Mouse (Mus musculus) C2C12 (cell line): ENCODE measurements around the gene Selenoi. TPM values are rescaled to one million over a fixed set of nuclear protein-coding genes. Genes with fewer than 3 reads are reported as not detected.

Experiments
- H3K27me3 ChIP-seq: one replicate; pipeline ENCODE4 v1.6.1; 2011; ENCODE audit not compliant: control insufficient read depth, insufficient read depth, insufficient read length
- H3K36me3 ChIP-seq: one replicate; pipeline ENCODE4 v1.6.1; 2011; ENCODE audit not compliant: control insufficient read depth, insufficient read depth
- H3K4me3 ChIP-seq: one replicate; pipeline ENCODE4 v1.5.1; 2011; ENCODE audit warnings: mild to moderate bottlenecking, control low read depth; ENCODE audit not compliant: poor library complexity, insufficient read depth, severe bottlenecking
- H3K79me2 ChIP-seq: one replicate; pipeline ENCODE4 v1.6.1; 2011; ENCODE audit not compliant: control insufficient read depth, insufficient read depth
- H3K79me3 ChIP-seq: one replicate; pipeline ENCODE4 v1.6.1; 2011; ENCODE audit warnings: low read depth, control low read depth
- H3ac ChIP-seq: one replicate; pipeline ENCODE3; 2011; ENCODE audit warnings: low read depth; ENCODE audit not compliant: control insufficient read depth, insufficient read length
- CEBPB ChIP-seq: IDR thresholded peaks from one replicate; pipeline ENCODE4 v1.6.1; 2011; ENCODE audit warnings: low read depth, mild to moderate bottlenecking, control low read depth, moderate library complexity
- CTCF ChIP-seq: IDR thresholded peaks from one replicate; pipeline ENCODE4 v1.5.1; 2011; ENCODE audit not compliant: control insufficient read depth, insufficient read depth, insufficient read length
- FOSL1 ChIP-seq: IDR thresholded peaks from one replicate; pipeline ENCODE4 v1.8.0; 2011; ENCODE audit warnings: mild to moderate bottlenecking, low read length; ENCODE audit not compliant: poor library complexity, insufficient read depth, severe bottlenecking
- MAX ChIP-seq: IDR thresholded peaks from one replicate; pipeline ENCODE4 v1.6.1; 2011; ENCODE audit warnings: mild to moderate bottlenecking, control low read depth
- MYOD1 ChIP-seq: IDR thresholded peaks from one replicate; pipeline ENCODE4 v1.6.1; 2011; ENCODE audit warnings: low read depth; ENCODE audit not compliant: control insufficient read depth, insufficient read length
- MYOG ChIP-seq: IDR thresholded peaks from one replicate; pipeline ENCODE4 v1.6.1; 2011; ENCODE audit not compliant: control insufficient read depth, insufficient read length; ENCODE audit errors: extremely low read depth
- USF1 ChIP-seq: IDR thresholded peaks from one replicate; pipeline ENCODE4 v1.6.1; 2011; ENCODE audit warnings: low read depth, mild to moderate bottlenecking, control low read depth, moderate library complexity
- polyA plus RNA-seq: library from polyadenylated mRNA; unstranded; fragments of >200 nt; fragmentation: generic; extraction: Trizol; gene quantifications from one replicate; pipeline ENCODE4 v1.2.1, GENCODE M21; 2012; ENCODE audit warnings: missing spikeins

Gene Selenoi
- polyA plus RNA-seq, 1 experiment, result 15.0 TPM

GRCm38 (mm10) chr5:30258776-30259175, 26.4 kb downstream of the Selenoi start:
- TF ChIP-seq CEBPB (no peak), MAX (no peak), USF1 (no peak), FOSL1 (no peak), MYOG (no peak), MYOD1 (no peak), CTCF (no peak)
- Histone ChIP-seq H3K79me3 (no peaks in the 10 kb centered on the region), H3ac (no peak overlapping the region), H3K4me3 (no peak overlapping the region), H3K36me3 (peaks cover 68% of the 10 kb centered on the region), H3K79me2 (no peaks in the 10 kb centered on the region), H3K27me3 (no peaks in the 10 kb centered on the region)

DNA sequence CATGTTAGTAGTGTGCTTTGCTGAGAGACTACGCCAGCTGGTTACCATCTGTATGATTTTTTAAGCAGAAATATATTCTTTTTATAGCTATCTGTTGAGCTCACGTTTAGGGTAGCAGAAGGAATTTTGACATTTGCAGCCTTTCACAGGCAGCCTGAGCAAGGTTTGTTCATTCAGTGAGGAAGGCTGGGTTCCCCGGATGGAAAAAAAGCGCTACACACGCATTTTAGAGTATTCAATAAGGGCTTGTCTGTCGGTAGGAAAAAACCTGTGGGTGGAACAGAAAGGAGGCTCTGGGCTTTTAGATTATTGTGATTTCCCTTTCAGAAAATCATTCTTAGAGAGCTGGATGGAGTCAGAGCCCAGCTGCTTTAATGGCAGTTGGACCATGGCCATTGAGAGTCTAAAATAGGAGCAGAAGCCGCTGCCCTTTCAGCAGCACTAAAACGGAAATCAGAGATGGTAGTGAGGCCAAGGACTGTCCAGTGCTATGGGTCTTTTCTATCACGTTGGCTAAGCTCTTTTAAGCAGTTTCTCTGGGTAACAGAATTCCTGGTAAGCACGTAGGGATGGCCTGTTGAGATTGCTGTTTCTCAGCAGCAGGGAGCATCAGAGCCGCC, 38.3 kb downstream of the Selenoi start:
- Histone ChIP-seq H3ac (no peak overlapping the region), H3K79me2 (no peaks in the 10 kb centered on the region)
- TF ChIP-seq FOSL1 (no peak), MAX (no peak), CTCF (no peak), MYOG (no peak), MYOD1 (no peak), USF1 (no peak), CEBPB (no peak)

DNA sequence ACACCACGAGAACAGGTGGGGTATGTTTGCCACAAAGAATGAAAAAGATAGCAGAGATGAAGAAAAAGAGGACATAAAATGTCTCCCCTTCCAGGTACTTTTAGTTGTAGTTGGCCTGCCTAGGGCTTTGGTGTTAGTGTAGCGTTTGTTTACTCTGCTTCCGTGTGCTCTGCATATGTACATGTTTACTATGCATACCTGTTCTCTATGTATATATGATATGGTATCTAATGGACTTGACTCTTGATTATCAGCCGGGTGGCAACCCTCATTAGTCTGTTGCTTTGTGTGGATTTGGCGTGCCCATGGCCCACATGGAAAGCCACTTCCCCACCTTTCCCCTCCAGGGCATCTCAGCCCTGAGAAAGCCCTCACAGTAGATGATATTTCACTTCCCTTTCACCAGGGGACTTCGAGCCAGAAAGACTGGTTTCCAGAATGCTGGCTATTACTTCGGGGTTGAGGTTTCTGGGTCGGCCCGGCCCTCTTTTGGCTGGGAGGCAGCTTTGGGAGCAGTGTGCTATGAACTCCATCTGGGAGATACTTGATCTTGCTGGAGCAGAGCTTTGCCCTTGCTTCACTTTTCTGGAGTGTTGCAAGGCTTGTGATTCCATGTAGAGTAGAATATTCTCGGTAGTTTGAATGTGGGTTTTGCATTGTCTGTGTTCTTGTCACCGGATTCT, 39.4 kb downstream of the Selenoi start:
- Histone ChIP-seq H3ac (no peak overlapping the region), H3K36me3 (peaks cover 18% of the 10 kb centered on the region), H3K27me3 (no peaks in the 10 kb centered on the region), H3K79me3 (no peaks in the 10 kb centered on the region), H3K4me3 (no peak overlapping the region), H3K79me2 (no peaks in the 10 kb centered on the region)
- TF ChIP-seq USF1 (no peak), MYOG (no peak), FOSL1 (no peak), CEBPB (no peak), MAX (no peak), CTCF (no peak), MYOD1 (no peak)

More for the DNA sequence above, 38.3 kb downstream of the Selenoi start:
- H3K79me3 ChIP-seq, result no peaks in the 10 kb centered on the region
- no peaks in the 10 kb centered on the region for H3K27me3 ChIP-seq
- H3K4me3 ChIP-seq, result no peak overlapping the region
- peaks cover 27% of the 10 kb centered on the region for H3K36me3 ChIP-seq

DNA sequence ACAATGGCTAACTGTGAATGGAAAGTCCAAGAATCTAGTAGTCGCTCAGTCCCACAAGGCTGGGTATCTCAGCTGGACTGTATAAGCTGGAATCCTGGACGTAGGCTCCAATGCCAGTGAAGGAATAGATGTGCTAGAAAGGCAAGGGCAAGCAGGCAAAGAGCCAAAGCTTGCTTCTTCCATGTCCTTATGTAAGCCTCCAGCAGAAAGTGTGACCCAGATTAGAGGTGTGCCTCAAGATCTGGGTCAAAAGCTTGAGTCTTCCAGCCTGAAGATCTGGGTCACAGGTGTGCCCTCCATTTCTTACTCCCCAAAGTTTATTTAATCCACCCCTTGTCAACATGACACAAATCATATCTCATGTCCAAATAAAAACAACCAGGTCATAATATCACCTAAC, 44.0 kb downstream of the Selenoi start:
- Histone ChIP-seq H3K27me3 (no peaks in the 10 kb centered on the region), H3K36me3 (no peaks in the 10 kb centered on the region), H3ac (no peak overlapping the region), H3K79me3 (no peaks in the 10 kb centered on the region), H3K4me3 (no peak overlapping the region), H3K79me2 (no peaks in the 10 kb centered on the region)
- TF ChIP-seq FOSL1, result no peak

- TF ChIP-seq FOSL1, result no peak
- Histone ChIP-seq H3K79me2 (no peaks in the 10 kb centered on the region), H3K27me3 (no peaks in the 10 kb centered on the region), H3K36me3 (no peaks in the 10 kb centered on the region), H3K79me3 (no peaks in the 10 kb centered on the region), H3K4me3 (no peak overlapping the region), H3ac (no peak overlapping the region)
Observed at GRCm38 (mm10) chr5:30278952-30279351, 46.6 kb downstream of the Selenoi start.

- TF ChIP-seq MYOD1 (no peak), FOSL1 (peak; percentile 15)
- H3K4me3 ChIP-seq, result no peak overlapping the region
- no peaks in the 10 kb centered on the region for H3K27me3 ChIP-seq
- H3ac ChIP-seq, result no peak overlapping the region
- H3K36me3 ChIP-seq, result no peaks in the 10 kb centered on the region
- no peaks in the 10 kb centered on the region for H3K79me3 ChIP-seq
- no peaks in the 10 kb centered on the region for H3K79me2 ChIP-seq
Observed at GRCm38 (mm10) chr5:30279446-30279845, 47.1 kb downstream of the Selenoi start.
